Mouse (Mus musculus) lung, postnatal 0 days (tissue): ENCODE data around the gene Crim1. TPM values are rescaled to one million over a fixed set of nuclear protein-coding genes. Genes with fewer than 3 reads are reported as not detected.
A peak's percentile ranks its signal among the peaks of the same experiment; 100 is the strongest.

Source experiments
- ATAC-seq: fragments of 200-750 bp; cut with Nextera tagmentation; 2 replicates; pipeline ENCODE4 v1.8.0; 2017; ENCODE audit warnings: moderate library complexity
- DNase-seq: peaks from one replicate; pipeline ENCODE4 v3.0.0-alpha.2; 2016; ENCODE audit warnings: low spot score
- H3K27ac ChIP-seq: fragments of 300-500 bp; sonication (generic); 2 replicates; pipeline ENCODE4 v1.5.1; 2014; ENCODE audit warnings: antibody characterized with exemption, mild to moderate bottlenecking, low read length, mixed read lengths
- H3K27me3 ChIP-seq: fragments of 300-500 bp; sonication (generic); replicated peaks from 2 replicates; pipeline ENCODE4 v1.6.1; 2014; ENCODE audit warnings: low read length, mixed read lengths; ENCODE audit not compliant: insufficient read depth
- H3K36me3 ChIP-seq: fragments of 300-500 bp; sonication (generic); 2 replicates; pipeline ENCODE4 v1.6.1; 2014; ENCODE audit warnings: low read length, mixed read lengths; ENCODE audit not compliant: insufficient read depth
- H3K4me1 ChIP-seq: fragments of 300-500 bp; sonication (generic); 2 replicates; pipeline ENCODE4 v1.6.1; 2014; ENCODE audit warnings: antibody characterized with exemption, low read depth, low read length, mixed read lengths; ENCODE audit not compliant: insufficient read depth
- H3K4me2 ChIP-seq: fragments of 300-500 bp; sonication (generic); replicated peaks from 2 replicates; pipeline ENCODE4 v1.6.1; 2014; ENCODE audit warnings: low read depth, mild to moderate bottlenecking, low read length, moderate library complexity, mixed read lengths
- H3K4me3 ChIP-seq: fragments of 300-500 bp; sonication (generic); 2 replicates; pipeline ENCODE4 v1.5.1; 2014; ENCODE audit warnings: low read depth, low read length
- H3K9ac ChIP-seq: fragments of 300-500 bp; sonication (generic); replicated peaks from 2 replicates; pipeline ENCODE4 v1.6.1; 2014; ENCODE audit warnings: low read depth, mild to moderate bottlenecking
- H3K9me3 ChIP-seq: fragments of 300-500 bp; sonication (generic); 2 replicates; pipeline ENCODE4 v1.6.1; 2016; ENCODE audit warnings: low read length, mixed read lengths
- CTCF ChIP-seq: IDR thresholded peaks from 2 replicates; pipeline ENCODE4 v1.5.1; 2016; ENCODE audit warnings: antibody characterized with exemption, mild to moderate bottlenecking
- EP300 ChIP-seq: IDR thresholded peaks from 2 replicates; pipeline ENCODE4 v1.6.1; 2016; ENCODE audit warnings: antibody characterized with exemption, mild to moderate bottlenecking, control low read depth
- WGBS: fragments of 180-500 bp; shearing (Covaris S2); extraction: QIAGEN DNeasy Blood & Tissue Kit; methylation state at CpG from one replicate; pipeline ENCODE4 v1.1.7; 2014; 5-methylcytosine and 5-hydroxymethylcytosine counted together
- polyA plus RNA-seq: library from polyadenylated mRNA; unstranded; fragments of >200 nt; fragmentation: Nextera tagmentation; extraction: Ambion mirVana; gene quantifications from 2 replicates; pipeline ENCODE4 v1.2.1, GENCODE M21; 2015

Gene Crim1
- polyA plus RNA-seq, 1 experiment from 2014 or later: 8.2 TPM

DNA sequence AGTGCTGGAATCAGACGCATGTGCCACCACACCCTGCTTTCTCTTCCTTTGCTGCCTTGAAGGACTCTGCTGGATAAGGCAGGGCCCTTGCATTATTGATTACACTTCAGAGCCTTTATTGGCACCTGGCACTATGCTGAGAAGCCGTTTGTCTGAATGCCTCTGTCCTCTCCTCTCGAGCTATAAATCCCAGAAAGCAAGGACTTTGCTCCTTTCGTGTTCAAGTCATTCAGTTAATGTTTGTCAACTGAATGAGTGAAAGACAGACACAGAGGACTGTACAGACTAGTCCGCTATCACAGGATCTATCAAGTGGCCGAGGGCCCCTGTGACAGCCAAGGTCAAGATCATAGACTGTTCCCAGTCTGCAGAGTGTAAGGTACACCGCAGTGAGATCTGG is 73.8 kb downstream of the Crim1 start:
- H3K4me1 ChIP-seq: no peaks in the 10 kb centered on the region
- no peak for TF ChIP-seq CTCF
- TF ChIP-seq EP300: no peak
- no peaks in the 10 kb centered on the region for H3K9me3 ChIP-seq
- no peak overlapping the region for H3K4me3 ChIP-seq
- WGBS: 71% methylated on average over 7 of the region's 7 CpGs
- DNase-seq (no peak), ATAC-seq (no peak)
- H3K27me3 ChIP-seq: no peaks in the 10 kb centered on the region
- H3K9ac ChIP-seq: no peak overlapping the region
- no peak overlapping the region for H3K27ac ChIP-seq
- H3K36me3 ChIP-seq: no peaks in the 10 kb centered on the region
- H3K4me2 ChIP-seq: no peak overlapping the region

DNA sequence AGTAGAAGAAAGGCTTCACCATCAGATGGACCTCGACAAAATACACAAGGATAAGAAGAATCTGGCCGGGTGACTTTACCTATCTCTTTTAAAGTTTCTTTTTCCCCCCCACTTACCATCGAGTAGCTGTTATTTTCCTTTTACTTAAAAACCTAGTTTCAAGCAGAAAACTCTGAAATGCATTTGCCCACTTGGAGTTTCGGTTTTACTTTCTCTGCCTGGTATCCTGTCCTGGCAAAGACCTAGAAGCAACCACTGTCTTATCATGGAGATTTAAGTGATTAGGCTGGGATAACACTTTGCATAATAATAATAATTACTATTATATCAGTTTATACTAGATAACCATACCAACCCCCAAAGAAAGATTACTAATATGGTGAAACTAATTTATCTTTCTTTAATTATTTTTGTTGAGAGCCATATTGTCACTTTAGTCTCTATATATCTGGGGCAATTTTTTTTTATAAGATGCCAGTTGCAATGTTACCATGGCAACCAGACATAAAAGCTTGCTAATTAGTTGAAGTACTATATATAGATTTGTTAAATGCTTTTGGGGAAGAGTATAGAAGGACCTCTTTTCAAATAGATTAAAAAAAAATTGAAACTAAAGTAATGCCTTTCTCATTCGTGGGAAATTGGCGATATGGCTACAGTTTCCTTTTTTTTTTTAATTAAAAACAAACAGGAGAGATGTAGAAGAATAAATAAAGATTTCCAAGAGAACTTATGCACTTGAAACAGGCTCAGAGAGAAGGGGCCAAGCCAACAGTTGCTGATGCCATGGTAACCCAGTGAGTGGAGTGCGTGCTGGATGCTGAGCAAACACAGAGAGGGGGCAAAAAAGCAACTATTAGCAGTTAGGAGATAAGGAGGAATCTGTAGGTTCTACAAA is 74.8 kb downstream of the Crim1 start:
- no peaks in the 10 kb centered on the region for H3K9me3 ChIP-seq
- no peaks in the 10 kb centered on the region for H3K36me3 ChIP-seq
- TF ChIP-seq CTCF: no peak
- no peak for TF ChIP-seq EP300
- no peak overlapping the region for H3K4me3 ChIP-seq
- H3K4me2 ChIP-seq: no peak overlapping the region
- no peak overlapping the region for H3K27ac ChIP-seq
- DNase-seq (no peak), ATAC-seq (peak; percentile 23; the same call in 1 of the 2 replicates)
- H3K9ac ChIP-seq: no peak overlapping the region
- no peaks in the 10 kb centered on the region for H3K27me3 ChIP-seq
- WGBS: 63% methylated on average over 7 of the region's 7 CpGs
- H3K4me1 ChIP-seq: no peaks in the 10 kb centered on the region

DNA sequence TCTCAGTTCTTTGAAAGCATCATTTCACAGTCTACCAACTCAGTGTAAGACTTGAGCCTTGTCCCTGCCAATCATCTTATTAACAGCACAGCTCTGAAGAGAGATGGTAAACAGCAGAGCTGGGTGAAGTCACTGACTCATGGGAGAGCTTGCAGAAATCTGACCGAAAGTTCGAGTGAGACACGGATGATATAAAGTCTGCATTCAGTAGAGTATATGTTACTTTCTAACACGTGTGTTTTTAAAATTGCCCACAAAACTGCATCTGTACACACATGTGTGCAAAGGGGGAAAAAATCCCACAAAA is 75.4 kb downstream of the Crim1 start:
- no peaks in the 10 kb centered on the region for H3K9me3 ChIP-seq
- no peak overlapping the region for H3K4me3 ChIP-seq
- H3K27ac ChIP-seq: no peak overlapping the region
- H3K4me1 ChIP-seq: no peaks in the 10 kb centered on the region
- 43% methylated on average over 4 of the region's 4 CpGs for WGBS
- ATAC-seq: peak; percentile 27; the same call in 1 of the 2 replicates
- no peak overlapping the region for H3K9ac ChIP-seq
- no peaks in the 10 kb centered on the region for H3K36me3 ChIP-seq
- H3K4me2 ChIP-seq: no peak overlapping the region
- no peaks in the 10 kb centered on the region for H3K27me3 ChIP-seq
- TF ChIP-seq CTCF (no peak), EP300 (no peak)
- DNase-seq: peak; percentile 36

DNA sequence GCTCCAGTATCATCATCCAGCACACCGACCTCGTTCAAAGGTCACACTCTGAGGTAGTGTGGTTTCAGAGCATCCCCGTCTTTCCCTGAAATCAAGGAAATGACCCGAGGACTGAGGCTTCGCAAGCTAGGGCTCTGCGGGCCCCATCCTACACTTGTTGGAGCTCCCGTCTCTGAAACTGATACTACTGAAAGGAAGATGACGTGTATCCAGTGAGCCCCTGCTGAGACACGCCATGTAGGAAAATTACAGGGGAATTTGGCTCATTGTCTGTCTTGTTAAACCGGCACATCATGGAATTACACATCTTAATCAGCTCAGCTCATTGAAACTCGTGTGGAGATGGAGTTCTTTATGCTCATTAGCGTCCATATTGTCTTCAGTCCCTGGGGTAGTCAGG is 79.1 kb downstream of the Crim1 start:
- no peak overlapping the region for H3K4me3 ChIP-seq
- no peak overlapping the region for H3K27ac ChIP-seq
- TF ChIP-seq CTCF (no peak), EP300 (no peak)
- H3K4me1 ChIP-seq: no peaks in the 10 kb centered on the region
- WGBS: 91% methylated on average over 12 of the region's 12 CpGs
- H3K36me3 ChIP-seq: no peaks in the 10 kb centered on the region
- no peaks in the 10 kb centered on the region for H3K9me3 ChIP-seq
- DNase-seq (no peak), ATAC-seq (no peak)
- H3K4me2 ChIP-seq: no peak overlapping the region
- no peak overlapping the region for H3K9ac ChIP-seq
- no peaks in the 10 kb centered on the region for H3K27me3 ChIP-seq

DNA sequence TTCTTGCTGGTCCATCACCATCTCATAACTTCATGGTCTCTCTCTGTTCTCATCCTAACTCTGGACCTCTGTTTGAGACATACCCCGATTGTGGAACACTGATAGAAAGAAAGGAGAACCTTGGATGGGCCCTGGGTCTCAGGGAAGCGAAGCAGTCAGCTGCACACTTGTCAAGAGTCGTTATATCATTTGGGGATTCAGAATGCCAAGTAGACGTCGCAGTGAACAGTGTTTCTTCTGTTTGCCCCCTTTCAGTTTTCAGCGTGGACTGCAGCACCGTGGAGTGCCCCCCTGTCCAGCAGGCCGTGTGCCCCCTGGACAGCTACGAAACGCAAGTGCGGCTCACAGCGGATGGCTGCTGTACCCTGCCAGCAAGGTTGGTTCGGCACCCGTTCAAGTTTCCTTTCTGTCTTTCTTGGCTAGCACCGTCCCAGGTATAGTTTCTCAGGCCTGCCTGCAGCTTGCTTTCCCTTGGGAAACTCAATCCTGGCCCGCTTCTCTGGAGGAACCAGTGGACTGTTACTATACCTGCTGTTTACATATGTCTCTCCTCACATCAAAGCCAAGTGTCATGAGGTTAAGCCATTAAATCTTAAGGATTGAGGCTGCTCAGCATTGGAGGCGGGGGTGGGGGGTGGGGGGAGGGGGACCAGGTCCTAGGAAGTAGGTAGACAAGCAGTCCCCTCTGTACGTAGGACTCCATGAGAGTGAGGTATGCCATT is 81.1 kb downstream of the Crim1 start:
- ATAC-seq (no peak), DNase-seq (no peak)
- H3K4me2 ChIP-seq: no peak overlapping the region
- no peak overlapping the region for H3K4me3 ChIP-seq
- 67% methylated on average over 18 of the region's 18 CpGs for WGBS
- TF ChIP-seq EP300 (no peak), CTCF (no peak)
- H3K36me3 ChIP-seq: no peaks in the 10 kb centered on the region
- H3K27ac ChIP-seq: no peak overlapping the region
- no peak overlapping the region for H3K9ac ChIP-seq
- H3K27me3 ChIP-seq: no peaks in the 10 kb centered on the region
- no peaks in the 10 kb centered on the region for H3K4me1 ChIP-seq
- H3K9me3 ChIP-seq: no peaks in the 10 kb centered on the region

DNA sequence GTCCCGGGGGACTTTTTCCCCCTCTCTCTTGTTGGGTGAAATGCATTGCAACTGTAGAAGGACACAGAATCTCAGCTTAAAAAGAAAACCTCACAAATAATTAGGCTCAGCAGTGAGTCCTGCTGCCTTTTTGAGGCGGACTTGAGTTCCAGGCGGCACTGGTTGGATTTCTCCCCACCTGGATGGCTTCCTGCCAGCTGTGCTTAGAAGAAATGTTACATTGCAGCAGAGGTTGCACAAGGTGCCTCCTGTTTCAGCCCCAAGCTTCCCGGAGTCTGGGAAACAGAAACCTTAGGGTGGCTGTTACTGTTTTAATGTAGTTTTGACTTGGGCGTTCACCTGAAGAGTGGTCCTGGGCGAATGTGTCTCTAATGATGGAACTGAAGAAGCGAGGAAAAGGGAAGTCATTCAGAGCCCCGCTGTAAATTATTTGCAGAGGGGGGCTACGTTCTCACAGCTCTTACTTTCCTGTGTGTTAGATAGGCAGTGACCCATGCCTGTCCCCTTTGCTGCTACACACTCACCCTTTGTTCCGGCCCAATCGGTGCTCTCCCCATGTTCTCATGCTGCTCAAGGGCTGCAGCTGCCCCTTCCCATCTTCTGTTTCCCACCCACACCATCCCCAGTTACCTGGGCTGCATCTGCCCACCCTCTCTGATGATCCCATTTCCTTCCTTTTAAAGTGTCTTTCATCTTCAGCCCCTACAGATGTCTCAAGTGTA is 83.4 kb downstream of the Crim1 start:
- Histone ChIP-seq H3K4me1 (no peaks in the 10 kb centered on the region), H3K27ac (no peak overlapping the region), H3K27me3 (no peaks in the 10 kb centered on the region), H3K4me2 (no peak overlapping the region), H3K9ac (no peak overlapping the region), H3K9me3 (no peaks in the 10 kb centered on the region), H3K36me3 (no peaks in the 10 kb centered on the region), H3K4me3 (no peak overlapping the region)
- TF ChIP-seq EP300 (no peak), CTCF (no peak)
- DNase-seq (no peak), ATAC-seq (no peak)
- 76% methylated on average over 11 of the region's 11 CpGs for WGBS
